Mouse (Mus musculus) heart, embryonic 11.5 days (tissue): ENCODE measurements around the gene Pdcd7. TPM values are rescaled to one million over a fixed set of nuclear protein-coding genes. Genes with fewer than 3 reads are reported as not detected.

Experiments
- ATAC-seq: fragments of 200-750 bp; cut with Nextera tagmentation; replicated peaks from 2 replicates; pipeline ENCODE4 v1.8.0; 2017; ENCODE audit warnings: moderate library complexity; ENCODE audit not compliant: insufficient number of reproducible peaks, low FRiP score, low TSS enrichment
- H3K27ac ChIP-seq: fragments of 300-500 bp; sonication (generic); 2 replicates; pipeline ENCODE4 v1.5.1; 2014; ENCODE audit warnings: mild to moderate bottlenecking, low read depth, low read length
- H3K27me3 ChIP-seq: fragments of 300-500 bp; sonication (generic); 2 replicates; pipeline ENCODE4 v1.6.1; 2014; ENCODE audit warnings: mild to moderate bottlenecking, low read length, mixed read lengths; ENCODE audit not compliant: control insufficient read depth, insufficient read depth
- H3K36me3 ChIP-seq: fragments of 300-500 bp; sonication (generic); 2 replicates; pipeline ENCODE4 v1.6.1; 2014; ENCODE audit warnings: mild to moderate bottlenecking, low read length, moderate library complexity, mixed read lengths; ENCODE audit not compliant: control insufficient read depth, insufficient read depth
- H3K4me1 ChIP-seq: fragments of 300-500 bp; sonication (generic); 2 replicates; pipeline ENCODE4 v1.6.1; 2014; ENCODE audit warnings: low read length; ENCODE audit not compliant: control insufficient read depth, insufficient read depth
- H3K4me2 ChIP-seq: fragments of 300-500 bp; sonication (generic); 2 replicates; pipeline ENCODE4 v1.6.1; 2014; ENCODE audit warnings: mild to moderate bottlenecking, moderate library complexity
- H3K4me3 ChIP-seq: fragments of 300-500 bp; sonication (generic); 2 replicates; pipeline ENCODE4 v1.5.1; 2014; ENCODE audit warnings: low read depth, low read length
- H3K9ac ChIP-seq: fragments of 300-500 bp; sonication (generic); 2 replicates; pipeline ENCODE4 v1.6.1; 2014; ENCODE audit warnings: mild to moderate bottlenecking, low read depth, low read length, moderate library complexity
- H3K9me3 ChIP-seq: fragments of 300-500 bp; sonication (generic); replicated peaks from 2 replicates; pipeline ENCODE4 v1.6.1; 2016; ENCODE audit warnings: low read length; ENCODE audit not compliant: control insufficient read depth
- WGBS: fragments of 180-500 bp; shearing (Covaris S2); extraction: QIAGEN DNeasy Blood & Tissue Kit; methylation state at CpG from one replicate; pipeline ENCODE4 v1.1.7; 2014; ENCODE audit not compliant: insufficient replicate concordance; 5-methylcytosine and 5-hydroxymethylcytosine counted together
- polyA plus RNA-seq: library from polyadenylated mRNA; unstranded; fragments of >200 nt; fragmentation: Nextera tagmentation; extraction: Ambion mirVana; gene quantifications from 2 replicates; pipeline ENCODE4 v1.2.1, GENCODE M21; 2014

Pdcd7 gene
- polyA plus RNA-seq, 1 experiment from 2014 or later, result 6.9 TPM

GRCm38 (mm10) chr9:65384276-65384675 lies 38.4 kb downstream of the Pdcd7 start:
- H3K9me3 ChIP-seq, result no peaks in the 10 kb centered on the region
- no peak overlapping the region for H3K4me3 ChIP-seq
- H3K36me3 ChIP-seq, result no peaks in the 10 kb centered on the region
- H3K27me3 ChIP-seq, result peaks cover 2% of the 10 kb centered on the region; the same call in 1 of the 2 replicates
- no peak overlapping the region for H3K4me2 ChIP-seq
- no peak overlapping the region for H3K27ac ChIP-seq
- WGBS, result 45% methylated on average over 3 of the region's 3 CpGs
- H3K4me1 ChIP-seq, result no peaks in the 10 kb centered on the region; the same call in 1 of the 2 replicates
- ATAC-seq, result no peak
- no peak overlapping the region for H3K9ac ChIP-seq

DNA sequence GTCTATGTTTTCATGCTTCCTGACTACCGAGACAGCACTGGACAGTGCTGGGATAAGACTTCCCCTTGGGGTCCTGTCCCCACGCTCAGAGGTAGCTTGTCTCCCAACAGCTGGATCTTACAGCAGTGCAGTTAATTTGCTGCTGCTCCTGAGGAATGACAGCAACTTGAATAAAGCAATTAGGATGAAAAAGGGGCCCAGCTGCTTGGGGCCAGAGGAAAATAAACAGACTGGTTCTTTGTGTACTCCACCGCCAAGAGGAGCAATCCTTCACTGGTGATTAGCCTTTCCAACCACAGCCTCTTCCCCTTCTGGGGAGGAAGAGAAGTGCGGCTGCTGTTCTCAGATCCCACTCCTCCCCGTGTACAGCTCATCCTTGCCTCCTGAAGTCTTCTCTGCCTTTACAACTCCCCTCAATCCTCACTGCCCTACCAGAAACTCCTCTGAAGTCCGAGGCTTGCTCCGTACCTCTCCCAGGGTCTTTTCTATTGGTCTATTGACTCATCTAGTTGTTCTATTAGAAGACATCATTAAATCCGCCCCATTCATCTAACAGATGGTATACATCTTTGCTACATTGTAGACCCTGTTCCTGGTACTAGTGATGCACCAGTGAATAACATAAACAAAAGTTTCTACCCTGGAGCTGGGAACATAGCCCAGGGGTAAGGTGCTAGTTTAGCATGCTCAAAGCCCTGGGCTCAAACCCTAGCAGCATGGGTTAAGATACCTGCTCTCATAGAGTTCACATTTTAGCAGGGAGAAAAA lies 40.7 kb downstream of the Pdcd7 start:
- H3K27ac ChIP-seq, result no peak overlapping the region
- 32% methylated on average over 8 of the region's 8 CpGs for WGBS

GRCm38 (mm10) chr9:65390752-65391612 lies 45.1 kb downstream of the Pdcd7 start:
- WGBS, result 15% methylated on average over 96 of the region's 96 CpGs
- Histone ChIP-seq H3K4me2 (peak overlapping the region; percentile 62), H3K27me3 (peaks cover 39% of the 10 kb centered on the region), H3K27ac (no peak overlapping the region), H3K9me3 (no peaks in the 10 kb centered on the region), H3K4me1 (peaks cover 13% of the 10 kb centered on the region), H3K4me3 (peak overlapping the region; percentile 43), H3K9ac (peak overlapping the region; percentile 44), H3K36me3 (no peaks in the 10 kb centered on the region)
- peak; percentile 49; the same call in 1 of the 2 replicates for ATAC-seq

More for the DNA sequence above, 40.7 kb downstream of the Pdcd7 start:
- no peak for ATAC-seq
- H3K27me3 ChIP-seq, result peaks cover 23% of the 10 kb centered on the region
- peaks cover 3% of the 10 kb centered on the region for H3K4me1 ChIP-seq
- no peaks in the 10 kb centered on the region for H3K36me3 ChIP-seq
- no peaks in the 10 kb centered on the region for H3K9me3 ChIP-seq
- H3K9ac ChIP-seq, result no peak overlapping the region
- H3K4me3 ChIP-seq, result no peak overlapping the region
- H3K4me2 ChIP-seq, result no peak overlapping the region; the same call in 1 of the 2 replicates

DNA sequence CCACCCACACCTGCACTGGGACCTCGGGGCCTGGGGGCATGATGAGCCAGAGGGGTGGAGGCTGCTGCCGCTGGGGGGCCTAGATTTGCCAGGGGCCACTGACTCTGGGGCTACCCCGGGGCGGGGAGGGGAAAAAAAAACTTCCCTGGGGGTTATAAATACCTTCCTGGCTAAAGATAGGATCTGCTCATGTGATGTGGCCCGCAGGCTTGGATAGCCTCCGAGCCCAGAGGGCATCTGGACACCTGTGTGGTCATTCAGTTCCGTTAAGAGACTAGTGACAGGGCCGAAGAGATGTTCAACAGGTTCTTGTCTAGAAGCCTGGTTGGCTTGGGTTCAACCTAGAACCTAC lies 45.7 kb downstream of the Pdcd7 start, which contains the start of gene Kbtbd13:
Gene Kbtbd13 (minus strand): TSS at position 40 of the 352 bp plus-strand sequence.
- Histone ChIP-seq H3K4me2 (peak within 1 kb of the TSS; percentile 62), H3K4me3 (peak within 1 kb of the TSS; percentile 43), H3K27me3 (peaks cover 39% of the 10 kb centered on the region), H3K4me1 (peaks cover 13% of the 10 kb centered on the region), H3K27ac (no peak within 1 kb of the TSS), H3K9me3 (no peaks in the 10 kb centered on the region), H3K36me3 (no peaks in the 10 kb centered on the region), H3K9ac (peak within 1 kb of the TSS; percentile 44)
- no peak for ATAC-seq
- 29% methylated on average over 8 of the region's 8 CpGs for WGBS

DNA sequence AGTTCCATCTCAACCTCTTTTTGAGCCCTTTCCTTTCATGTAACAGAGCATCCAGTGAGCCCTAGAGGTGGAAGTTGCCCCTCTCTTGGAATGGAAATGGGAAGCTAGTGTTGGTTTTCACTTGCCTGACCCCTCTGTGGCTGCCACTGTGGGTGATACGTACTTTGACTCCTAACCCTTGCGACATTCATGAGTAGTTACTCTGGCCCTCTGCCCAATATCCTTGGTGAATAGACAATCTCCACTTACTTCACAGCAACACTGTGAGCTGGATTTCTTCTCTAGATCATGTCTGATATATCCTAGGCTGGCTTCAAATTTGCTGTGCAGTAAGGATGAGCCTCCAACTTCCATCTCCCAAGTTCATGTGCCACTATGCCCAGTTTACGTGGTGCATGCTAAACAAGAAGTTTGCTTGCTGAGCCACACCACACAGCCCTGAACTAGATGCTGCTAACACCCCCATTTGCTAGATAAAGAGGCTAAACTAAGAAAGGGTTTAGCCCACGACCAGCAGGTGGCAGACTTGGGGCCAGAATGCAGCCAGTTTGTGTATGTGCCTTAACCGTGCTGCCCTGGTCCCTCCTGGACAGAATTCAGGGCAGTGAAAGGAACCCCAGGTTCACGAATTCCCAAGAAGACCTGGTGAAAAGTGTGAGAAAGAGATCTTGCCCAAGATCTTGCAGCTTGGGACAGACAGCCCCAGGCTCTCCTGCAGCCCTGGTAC lies 46.9 kb downstream of the Pdcd7 start:
- Histone ChIP-seq H3K36me3 (no peaks in the 10 kb centered on the region), H3K4me2 (no peak overlapping the region), H3K4me1 (peaks cover 13% of the 10 kb centered on the region), H3K9ac (no peak overlapping the region), H3K4me3 (no peak overlapping the region), H3K9me3 (no peaks in the 10 kb centered on the region), H3K27ac (no peak overlapping the region), H3K27me3 (peaks cover 39% of the 10 kb centered on the region)
- 25% methylated on average over 6 of the region's 6 CpGs for WGBS
- ATAC-seq, result no peak

GRCm38 (mm10) chr9:65393606-65394005 lies 47.7 kb downstream of the Pdcd7 start:
- ATAC-seq, result no peak
- WGBS, result 27% methylated on average over 2 of the region's 2 CpGs
- Histone ChIP-seq H3K4me3 (no peak overlapping the region), H3K4me2 (no peak overlapping the region), H3K9me3 (no peaks in the 10 kb centered on the region), H3K27me3 (peaks cover 39% of the 10 kb centered on the region), H3K4me1 (peaks cover 13% of the 10 kb centered on the region), H3K27ac (no peak overlapping the region), H3K36me3 (no peaks in the 10 kb centered on the region), H3K9ac (no peak overlapping the region)

- Histone ChIP-seq H3K9ac (no peak overlapping the region), H3K4me1 (peaks cover 13% of the 10 kb centered on the region), H3K4me3 (no peak overlapping the region), H3K4me2 (no peak overlapping the region), H3K27ac (no peak overlapping the region), H3K27me3 (peaks cover 37% of the 10 kb centered on the region), H3K9me3 (no peaks in the 10 kb centered on the region), H3K36me3 (no peaks in the 10 kb centered on the region)
- 54% methylated on average over 2 of the region's 2 CpGs for WGBS
- no peak for ATAC-seq
Observed at GRCm38 (mm10) chr9:65394360-65394759, 48.5 kb downstream of the Pdcd7 start.

- peak; percentile 70 for ATAC-seq
- peak within 1 kb of the TSS; percentile 48 for H3K4me3 ChIP-seq
- 0 out of 2 replicates have a peak, but pooled peaks cover 2% of the 10 kb centered on the region for H3K27me3 ChIP-seq
- H3K4me2 ChIP-seq, result peak within 1 kb of the TSS; percentile 69
- peak within 1 kb of the TSS; percentile 64 for H3K9ac ChIP-seq
- under 1% methylated on average over 24 of the region's 24 CpGs for WGBS
- H3K36me3 ChIP-seq, result no peaks in the 10 kb centered on the region
- no peak within 1 kb of the TSS for H3K27ac ChIP-seq
- H3K9me3 ChIP-seq, result no peaks in the 10 kb centered on the region
- H3K4me1 ChIP-seq, result peaks cover 7% of the 10 kb centered on the region
Observed at GRCm38 (mm10) chr9:65398279-65398678, 52.4 kb downstream of the Pdcd7 start, which contains the start of gene Rasl12. Gene Rasl12, plus strand, starts transcription at chr9:65398506.
